Mouse (Mus musculus): Measurements from ENCODE around the gene Sec14l1. TPM values are rescaled to one million over a fixed set of nuclear protein-coding genes. Genes with fewer than 3 reads are reported as not detected.

Gene Sec14l1
- polyA plus RNA-seq, 1 experiment from 2014 or later, result 87.6 TPM

- WGBS, result 65% methylated on average over 6 of the region's 6 CpGs
- TF ChIP-seq CTCF (IDR thresholded peaks at IDR 0.05; ENCODE audit: low read depth), result no peak
- Histone ChIP-seq H3K27ac (no peak overlapping the region), H3K27me3 (ENCODE audit: insufficient read depth, low read length) (no peaks in the 10 kb centered on the region), H3K9ac (ENCODE audit: low read depth, low read length) (no peak overlapping the region), H3K4me2 (ENCODE audit: low read length) (no peak overlapping the region), H3K36me3 (ENCODE audit: insufficient read depth, low read length) (no peaks in the 10 kb centered on the region), H3K4me1 (replicated peaks; ENCODE audit: insufficient read depth, low read length) (no peaks in the 10 kb centered on the region), H3K4me3 (replicated peaks; ENCODE audit: low read depth, low read length) (no peak overlapping the region), H3K9me3 (replicated peaks; ENCODE audit: low read length) (no peaks in the 10 kb centered on the region)
- ATAC-seq (replicated peaks; ENCODE audit: low FRiP score, low read depth), result no peak
- DNase-seq (ENCODE audit: low spot score), result no peak
These were observed 48.8 kb downstream of the Sec14l1 start for GRCm38 (mm10) chr11:117163771-117164170.

GRCm38 (mm10) chr11:117168278-117169087, 53.5 kb downstream of the Sec14l1 start:
- 76% methylated on average over 20 of the region's 20 CpGs for WGBS
- no peak for TF ChIP-seq CTCF (IDR thresholded peaks at IDR 0.05; ENCODE audit: low read depth)
- Histone ChIP-seq H3K4me1 (replicated peaks; ENCODE audit: insufficient read depth, low read length) (no peaks in the 10 kb centered on the region), H3K27me3 (ENCODE audit: insufficient read depth, low read length) (no peaks in the 10 kb centered on the region), H3K4me2 (ENCODE audit: low read length) (no peak overlapping the region), H3K27ac (no peak overlapping the region), H3K36me3 (ENCODE audit: insufficient read depth, low read length) (no peaks in the 10 kb centered on the region), H3K4me3 (replicated peaks; ENCODE audit: low read depth, low read length) (no peak overlapping the region), H3K9ac (ENCODE audit: low read depth, low read length) (no peak overlapping the region), H3K9me3 (replicated peaks; ENCODE audit: low read length) (no peaks in the 10 kb centered on the region)
- ATAC-seq (replicated peaks; ENCODE audit: low FRiP score, low read depth), result no peak
- DNase-seq (ENCODE audit: low spot score), result no peak

GRCm38 (mm10) chr11:117169088-117169635, 54.2 kb downstream of the Sec14l1 start:
- DNase-seq (ENCODE audit: low spot score), result no peak
- 92% methylated on average over 11 of the region's 11 CpGs for WGBS
- Histone ChIP-seq H3K27me3 (ENCODE audit: insufficient read depth, low read length) (no peaks in the 10 kb centered on the region), H3K36me3 (ENCODE audit: insufficient read depth, low read length) (no peaks in the 10 kb centered on the region), H3K4me3 (replicated peaks; ENCODE audit: low read depth, low read length) (no peak overlapping the region), H3K4me1 (replicated peaks; ENCODE audit: insufficient read depth, low read length) (no peaks in the 10 kb centered on the region), H3K4me2 (ENCODE audit: low read length) (no peak overlapping the region), H3K9me3 (replicated peaks; ENCODE audit: low read length) (no peaks in the 10 kb centered on the region), H3K9ac (ENCODE audit: low read depth, low read length) (no peak overlapping the region), H3K27ac (no peak overlapping the region)
- no peak for ATAC-seq (replicated peaks; ENCODE audit: low FRiP score, low read depth)
- TF ChIP-seq CTCF (IDR thresholded peaks at IDR 0.05; ENCODE audit: low read depth), result no peak

GRCm38 (mm10) chr11:117169801-117170565, 55.0 kb downstream of the Sec14l1 start:
- no peak overlapping the region for H3K4me2 ChIP-seq (ENCODE audit: low read length)
- no peaks in the 10 kb centered on the region for H3K4me1 ChIP-seq (replicated peaks; ENCODE audit: insufficient read depth, low read length)
- no peak overlapping the region for H3K4me3 ChIP-seq (replicated peaks; ENCODE audit: low read depth, low read length)
- no peak overlapping the region for H3K9ac ChIP-seq (ENCODE audit: low read depth, low read length)
- ATAC-seq (replicated peaks; ENCODE audit: low FRiP score, low read depth), result no peak
- no peaks in the 10 kb centered on the region for H3K27me3 ChIP-seq (ENCODE audit: insufficient read depth, low read length)
- no peak overlapping the region for H3K27ac ChIP-seq
- H3K9me3 ChIP-seq (replicated peaks; ENCODE audit: low read length), result no peaks in the 10 kb centered on the region
- DNase-seq (ENCODE audit: low spot score), result no peak
- no peak for TF ChIP-seq CTCF (IDR thresholded peaks at IDR 0.05; ENCODE audit: low read depth)
- WGBS, result 93% methylated on average over 19 of the region's 19 CpGs
- H3K36me3 ChIP-seq (ENCODE audit: insufficient read depth, low read length), result no peaks in the 10 kb centered on the region

- DNase-seq (ENCODE audit: low spot score) (peak; percentile 80), ATAC-seq (replicated peaks; ENCODE audit: low FRiP score, low read depth) (no peak)
- no peaks in the 10 kb centered on the region for H3K9me3 ChIP-seq (replicated peaks; ENCODE audit: low read length)
- H3K9ac ChIP-seq (ENCODE audit: low read depth, low read length), result peak overlapping the region; percentile 0; the same call in 1 of the 2 replicates
- peak overlapping the region; percentile 55 for H3K27ac ChIP-seq
- H3K4me2 ChIP-seq (ENCODE audit: low read length), result peak overlapping the region; percentile 47
- no peaks in the 10 kb centered on the region for H3K36me3 ChIP-seq (ENCODE audit: insufficient read depth, low read length)
- H3K27me3 ChIP-seq (ENCODE audit: insufficient read depth, low read length), result no peaks in the 10 kb centered on the region
- H3K4me3 ChIP-seq (replicated peaks; ENCODE audit: low read depth, low read length), result peak overlapping the region; percentile 24; the same call in 1 of the 2 replicates
- 25% methylated on average over 18 of the region's 18 CpGs for WGBS
- no peak for TF ChIP-seq CTCF (IDR thresholded peaks at IDR 0.05; ENCODE audit: low read depth)
- H3K4me1 ChIP-seq (replicated peaks; ENCODE audit: insufficient read depth, low read length), result no peaks in the 10 kb centered on the region; the same call in 1 of the 2 replicates
These were observed 59.3 kb downstream of the Sec14l1 start for GRCm38 (mm10) chr11:117174098-117174892.

Data from kidney, postnatal 0 days (tissue).